Mouse (Mus musculus) heart, embryonic 13.5 days (tissue): ENCODE data around the gene Csrnp3. TPM values are rescaled to one million over a fixed set of nuclear protein-coding genes. Genes with fewer than 3 reads are reported as not detected.
"Not testable (repeated sequence)": the region's sequence is repeated elsewhere in the genome, so short reads cannot be mapped to it uniquely, and the experiment has no call there.

Experiments used
- ATAC-seq: fragments of 200-750 bp; cut with Nextera tagmentation; 2 replicates; pipeline ENCODE4 v1.8.0; 2017; ENCODE audit warnings: moderate TSS enrichment; ENCODE audit not compliant: insufficient number of reproducible peaks, low FRiP score, low TSS enrichment; ENCODE audit errors: extremely low read depth
- H3K27ac ChIP-seq: fragments of 300-500 bp; sonication (generic); replicated peaks from 2 replicates; pipeline ENCODE4 v1.5.1; 2015; ENCODE audit warnings: moderate library complexity, mild to moderate bottlenecking, inconsistent platforms
- H3K27me3 ChIP-seq: fragments of 300-500 bp; sonication (generic); replicated peaks from 2 replicates; pipeline ENCODE4 v1.6.1; 2015; ENCODE audit warnings: mild to moderate bottlenecking, inconsistent platforms
- H3K36me3 ChIP-seq: fragments of 300-500 bp; sonication (generic); 2 replicates; pipeline ENCODE4 v1.6.1; 2015; ENCODE audit warnings: mild to moderate bottlenecking, inconsistent platforms
- H3K4me1 ChIP-seq: fragments of 300-500 bp; sonication (generic); 2 replicates; pipeline ENCODE4 v1.6.1; 2015; ENCODE audit warnings: inconsistent platforms
- H3K4me2 ChIP-seq: fragments of 300-500 bp; sonication (generic); 2 replicates; pipeline ENCODE4 v1.6.1; 2015; ENCODE audit warnings: inconsistent platforms, mild to moderate bottlenecking, moderate library complexity
- H3K4me3 ChIP-seq: fragments of 300-500 bp; sonication (generic); 2 replicates; pipeline ENCODE4 v1.5.1; 2015; ENCODE audit warnings: moderate library complexity, mild to moderate bottlenecking, inconsistent platforms
- H3K9ac ChIP-seq: fragments of 300-500 bp; sonication (generic); 2 replicates; pipeline ENCODE4 v1.6.1; 2015; ENCODE audit warnings: inconsistent platforms, mild to moderate bottlenecking, moderate library complexity
- H3K9me3 ChIP-seq: fragments of 300-500 bp; sonication (generic); 2 replicates; pipeline ENCODE4 v1.6.1; 2016; ENCODE audit warnings: inconsistent platforms
- WGBS: fragments of 180-500 bp; shearing (Covaris S2); methylation state at CpG from one replicate; pipeline ENCODE4 v1.1.7; 2015; ENCODE audit warnings: mixed read lengths; 5-methylcytosine and 5-hydroxymethylcytosine counted together
- polyA plus RNA-seq: library from polyadenylated mRNA; unstranded; fragments of >200 nt; fragmentation: Nextera tagmentation; extraction: Ambion mirVana; gene quantifications from 2 replicates; pipeline ENCODE4 v1.2.1, GENCODE M21; 2015

The Csrnp3 gene
- polyA plus RNA-seq, 1 experiment from 2014 or later = 0.37 TPM

DNA sequence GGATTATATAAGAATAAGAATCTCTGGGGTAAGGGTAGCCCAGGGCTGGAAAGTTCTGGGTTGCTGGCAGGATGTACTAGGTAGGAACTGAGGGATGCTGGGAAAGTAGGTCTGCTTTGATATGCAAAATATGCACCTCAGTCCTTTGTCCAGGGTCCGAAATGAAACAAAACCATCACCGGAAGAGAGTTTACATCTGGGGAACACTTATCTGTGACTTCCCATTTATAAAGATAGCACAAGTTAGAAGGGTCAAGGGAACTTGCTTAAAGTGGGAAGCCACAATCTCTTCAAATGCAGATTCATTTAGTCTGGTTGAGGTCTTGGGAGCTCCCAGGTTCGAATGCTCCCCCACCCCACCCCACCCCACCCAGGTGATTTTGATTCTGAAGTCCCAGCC lies 4.0 kb upstream of the Csrnp3 start:
- no peak for ATAC-seq
- peaks cover 8% of the 10 kb centered on the region for H3K4me1 ChIP-seq
- H3K27ac ChIP-seq = no peak overlapping the region
- H3K4me3 ChIP-seq = no peak overlapping the region
- no peak overlapping the region for H3K4me2 ChIP-seq
- no peak overlapping the region for H3K9ac ChIP-seq
- 49% methylated on average over 3 of the region's 3 CpGs for WGBS
- H3K36me3 ChIP-seq = no peaks in the 10 kb centered on the region
- no peaks in the 10 kb centered on the region for H3K27me3 ChIP-seq
- H3K9me3 ChIP-seq = no peaks in the 10 kb centered on the region

DNA sequence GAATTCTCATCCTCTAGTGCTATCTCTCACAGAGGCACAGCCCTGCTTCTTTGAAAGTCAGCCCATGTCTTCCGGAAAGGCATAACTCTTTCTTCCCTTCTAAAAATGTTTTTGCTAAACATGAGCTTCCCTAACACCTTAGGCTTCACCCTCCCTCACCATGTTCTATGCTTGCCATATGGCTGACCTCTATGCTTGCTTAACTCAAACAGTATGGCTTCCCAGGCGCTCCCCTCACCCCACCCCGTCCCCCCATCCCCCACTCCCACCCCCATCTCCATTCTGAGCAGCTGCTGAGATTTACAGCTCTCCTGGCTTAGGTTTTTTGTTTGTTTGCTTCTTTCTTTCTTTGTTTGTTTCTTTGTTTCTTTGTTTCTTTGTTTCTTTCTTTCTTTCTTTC lies 3.2 kb upstream of the Csrnp3 start:
- Histone ChIP-seq H3K27ac (no peak overlapping the region), H3K36me3 (no peaks in the 10 kb centered on the region), H3K27me3 (no peaks in the 10 kb centered on the region), H3K9ac (no peak overlapping the region), H3K4me2 (no peak overlapping the region), H3K9me3 (no peaks in the 10 kb centered on the region), H3K4me1 (peaks cover 8% of the 10 kb centered on the region), H3K4me3 (no peak overlapping the region)
- no peak for ATAC-seq
- 30% methylated on average over 3 of the region's 3 CpGs for WGBS

DNA sequence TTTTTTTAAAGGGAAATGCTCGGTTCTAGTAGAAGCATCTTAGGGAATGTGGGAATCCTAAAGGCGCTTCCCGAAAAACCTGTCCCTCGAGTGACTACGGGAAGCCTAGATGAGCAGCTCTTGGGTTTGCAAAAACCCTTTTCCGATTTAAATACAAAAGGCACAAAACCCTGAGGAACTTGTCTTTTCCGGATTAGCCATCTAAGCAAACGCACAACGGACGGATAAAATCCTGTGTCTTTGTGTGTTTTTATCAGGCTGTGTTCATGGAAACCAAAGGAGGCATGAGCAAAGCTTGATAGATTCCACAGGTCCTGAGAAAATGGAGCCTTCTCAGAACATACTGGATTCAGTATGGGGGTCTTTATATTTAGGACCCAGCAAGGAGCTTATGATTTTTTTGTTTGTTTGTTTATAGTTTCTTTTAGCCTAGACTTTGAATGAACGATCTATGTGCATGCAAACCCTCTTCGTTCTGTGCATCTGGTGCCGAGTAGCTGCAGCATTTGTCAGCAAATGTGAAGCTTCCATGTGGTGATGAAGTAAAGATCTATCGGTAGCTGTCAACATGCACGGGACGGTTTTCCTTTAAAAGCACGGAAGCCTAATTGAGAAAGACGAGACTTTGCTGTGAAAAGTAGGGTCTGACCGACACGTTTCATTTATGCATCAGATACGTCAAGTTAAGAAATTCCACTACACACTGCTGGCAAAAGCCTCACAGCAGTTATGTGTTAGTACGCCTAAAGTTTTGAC lies 611 bp downstream of the Csrnp3 start:
- H3K27ac ChIP-seq = no peak overlapping the region
- peak overlapping the region; percentile 63 for H3K9ac ChIP-seq
- peak overlapping the region; percentile 54 for H3K4me3 ChIP-seq
- peak overlapping the region; percentile 81 for H3K4me2 ChIP-seq
- ATAC-seq = no peak
- H3K4me1 ChIP-seq = peaks cover 8% of the 10 kb centered on the region
- WGBS = 1% methylated on average over 22 of the region's 22 CpGs
- no peaks in the 10 kb centered on the region for H3K36me3 ChIP-seq
- no peaks in the 10 kb centered on the region for H3K9me3 ChIP-seq
- H3K27me3 ChIP-seq = no peaks in the 10 kb centered on the region

DNA sequence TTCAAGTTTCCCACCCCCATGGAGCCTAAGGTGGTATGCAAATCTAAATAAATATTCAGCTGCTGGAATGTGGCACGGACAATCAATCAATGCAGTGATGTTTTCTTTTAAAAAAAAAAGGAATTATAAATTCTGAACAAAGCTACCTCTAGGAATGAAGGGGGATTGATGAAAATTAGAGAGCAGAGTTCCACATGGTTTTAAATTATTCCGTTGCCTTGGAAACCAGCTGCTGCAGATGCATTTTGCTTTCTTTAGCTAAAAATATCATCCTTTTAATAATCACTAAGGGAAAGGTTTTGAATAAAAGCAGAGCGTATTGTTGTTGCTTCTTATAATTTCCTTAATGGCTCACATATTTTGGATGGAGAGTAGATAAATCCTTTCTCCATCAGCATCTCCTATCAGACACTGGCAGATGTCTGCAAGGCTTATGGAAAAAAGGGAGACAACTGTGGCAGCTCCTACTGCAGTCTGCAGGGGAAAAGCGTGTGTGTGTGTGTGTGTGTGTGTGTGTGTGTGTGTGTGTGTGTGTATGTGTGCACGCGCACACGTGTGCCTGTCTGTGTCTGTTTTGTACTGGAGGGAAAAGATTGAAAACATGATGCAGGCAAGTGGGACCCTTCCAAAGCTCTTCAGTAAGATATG lies 2.0 kb downstream of the Csrnp3 start:
- Histone ChIP-seq H3K27ac (no peak overlapping the region), H3K36me3 (no peaks in the 10 kb centered on the region), H3K9me3 (no peaks in the 10 kb centered on the region), H3K9ac (no peak overlapping the region), H3K4me1 (peaks cover 8% of the 10 kb centered on the region), H3K4me3 (no peak overlapping the region), H3K4me2 (no peak overlapping the region), H3K27me3 (no peaks in the 10 kb centered on the region)
- WGBS = 45% methylated on average over 7 of the region's 7 CpGs
- no peak for ATAC-seq

DNA sequence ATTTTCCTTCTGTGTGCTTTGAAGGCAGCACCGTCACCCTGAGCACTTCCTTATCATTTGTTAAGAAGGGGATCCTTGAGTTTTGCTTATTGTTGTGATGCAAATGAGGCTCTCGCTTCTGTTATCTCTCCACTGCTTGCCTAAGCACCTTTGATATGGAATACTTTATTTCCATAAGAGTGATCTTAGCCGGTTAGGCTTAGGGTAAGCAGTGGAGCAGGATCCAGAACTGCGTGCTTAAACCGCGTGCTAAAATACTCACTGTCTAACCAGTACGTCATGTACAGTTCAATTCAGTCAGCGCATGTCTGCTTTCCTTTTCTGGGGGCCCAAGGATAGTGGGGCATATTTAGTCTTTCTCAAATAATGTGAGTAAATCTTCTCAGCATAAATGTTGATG lies 3.1 kb downstream of the Csrnp3 start:
- peaks cover 8% of the 10 kb centered on the region for H3K4me1 ChIP-seq
- H3K9ac ChIP-seq = no peak overlapping the region
- H3K36me3 ChIP-seq = no peaks in the 10 kb centered on the region
- H3K27me3 ChIP-seq = no peaks in the 10 kb centered on the region
- H3K27ac ChIP-seq = no peak overlapping the region
- no peaks in the 10 kb centered on the region for H3K9me3 ChIP-seq
- peak overlapping the region; percentile 1; the same call in 1 of the 2 replicates for H3K4me2 ChIP-seq
- 37% methylated on average over 8 of the region's 8 CpGs for WGBS
- H3K4me3 ChIP-seq = no peak overlapping the region
- no peak for ATAC-seq

DNA sequence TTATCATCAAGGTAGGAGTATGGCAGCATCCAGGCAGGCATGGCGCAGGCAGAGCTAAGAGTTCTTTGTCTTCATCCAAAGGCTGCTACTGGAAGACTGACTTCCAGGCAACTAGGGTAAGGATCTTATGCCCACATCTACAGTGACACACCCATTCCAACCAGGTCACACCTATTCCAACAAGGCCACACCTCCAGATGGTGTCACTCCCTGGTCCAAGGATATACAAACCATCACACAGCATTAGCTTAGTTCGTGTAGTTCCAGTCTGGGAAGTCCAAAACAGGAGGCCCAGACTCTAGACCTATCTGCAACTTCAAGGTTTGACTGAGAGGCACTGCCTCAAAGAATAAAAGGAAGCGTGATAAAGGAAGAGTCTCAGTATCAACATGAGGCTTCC lies 4.7 kb downstream of the Csrnp3 start:
- H3K4me2 ChIP-seq, H3K36me3 ChIP-seq, H3K4me3 ChIP-seq, H3K4me1 ChIP-seq, H3K27me3 ChIP-seq, H3K9ac ChIP-seq, H3K27ac ChIP-seq, H3K9me3 ChIP-seq, ATAC-seq: not testable (repeated sequence)
- WGBS = 85% methylated on average over 3 of the region's 3 CpGs

GRCm38 (mm10) chr2:65856791-65857190 lies 11.2 kb downstream of the Csrnp3 start:
- Histone ChIP-seq H3K27ac (no peak overlapping the region), H3K4me1 (no peaks in the 10 kb centered on the region; the same call in 1 of the 2 replicates), H3K27me3 (no peaks in the 10 kb centered on the region), H3K4me3 (no peak overlapping the region), H3K9ac (no peak overlapping the region), H3K4me2 (no peak overlapping the region), H3K9me3 (no peaks in the 10 kb centered on the region), H3K36me3 (no peaks in the 10 kb centered on the region)
- WGBS = 82% methylated on average over 5 of the region's 5 CpGs
- ATAC-seq = no peak

DNA sequence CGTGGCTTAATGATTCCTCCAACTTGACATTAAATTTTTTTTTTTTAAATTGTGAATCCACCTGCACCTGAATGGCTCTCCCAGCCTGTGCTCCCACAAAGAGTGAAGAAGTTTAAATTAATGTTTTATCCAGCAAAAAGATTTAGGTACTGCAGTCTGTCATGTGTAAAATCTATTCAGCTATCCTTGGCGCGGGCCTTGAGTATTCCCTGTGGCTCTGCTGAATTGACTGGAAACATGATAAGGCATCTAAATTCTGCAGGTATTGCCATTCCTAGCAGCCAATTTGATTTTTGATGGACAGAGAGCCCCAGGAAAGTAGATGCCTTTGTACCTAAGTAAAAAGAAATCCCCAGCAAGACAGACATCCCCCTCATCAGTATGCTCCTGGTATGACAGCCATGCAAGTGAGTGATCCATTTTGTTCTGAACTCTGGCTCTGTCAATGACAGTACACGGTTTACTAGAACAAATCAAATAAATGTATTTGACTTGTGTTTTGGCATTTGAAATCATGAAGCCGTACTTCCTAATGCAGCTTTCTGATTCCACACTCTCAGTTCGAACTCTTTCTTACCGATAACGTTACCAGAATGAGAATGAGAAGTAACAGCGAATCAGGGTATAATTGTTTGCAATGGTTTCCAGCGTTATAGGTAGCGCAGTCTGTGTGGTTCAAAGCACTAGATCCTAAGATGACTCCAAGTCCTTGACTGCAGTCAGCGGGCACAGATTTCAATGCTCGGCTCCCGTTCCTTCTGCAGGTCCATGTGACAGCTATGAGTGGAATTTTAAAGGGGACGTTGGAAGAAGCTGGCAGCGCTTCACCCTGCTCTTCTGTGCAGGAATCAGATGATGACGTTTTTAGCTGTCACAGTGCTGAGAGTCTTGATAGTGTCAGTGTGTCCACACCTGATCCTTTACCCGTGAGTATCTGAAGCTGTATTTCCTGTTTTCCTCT lies 14.5 kb downstream of the Csrnp3 start:
- H3K4me3 ChIP-seq = no peak overlapping the region
- H3K36me3 ChIP-seq = no peaks in the 10 kb centered on the region
- peak overlapping the region; percentile 55 for H3K4me2 ChIP-seq
- no peak overlapping the region for H3K27ac ChIP-seq
- H3K4me1 ChIP-seq = no peaks in the 10 kb centered on the region; the same call in 1 of the 2 replicates
- no peak for ATAC-seq
- no peaks in the 10 kb centered on the region for H3K9me3 ChIP-seq
- 61% methylated on average over 18 of the region's 18 CpGs for WGBS
- no peaks in the 10 kb centered on the region for H3K27me3 ChIP-seq
- H3K9ac ChIP-seq = no peak overlapping the region

GRCm38 (mm10) chr2:65864778-65865339 lies 19.3 kb downstream of the Csrnp3 start:
- no peak overlapping the region for H3K9ac ChIP-seq
- 77% methylated on average over 12 of the region's 12 CpGs for WGBS
- H3K36me3 ChIP-seq = no peaks in the 10 kb centered on the region
- H3K27me3 ChIP-seq = no peaks in the 10 kb centered on the region
- H3K9me3 ChIP-seq = no peaks in the 10 kb centered on the region
- H3K4me3 ChIP-seq = no peak overlapping the region
- ATAC-seq = no peak
- H3K4me1 ChIP-seq = no peaks in the 10 kb centered on the region; the same call in 1 of the 2 replicates
- no peak overlapping the region for H3K4me2 ChIP-seq
- no peak overlapping the region for H3K27ac ChIP-seq

DNA sequence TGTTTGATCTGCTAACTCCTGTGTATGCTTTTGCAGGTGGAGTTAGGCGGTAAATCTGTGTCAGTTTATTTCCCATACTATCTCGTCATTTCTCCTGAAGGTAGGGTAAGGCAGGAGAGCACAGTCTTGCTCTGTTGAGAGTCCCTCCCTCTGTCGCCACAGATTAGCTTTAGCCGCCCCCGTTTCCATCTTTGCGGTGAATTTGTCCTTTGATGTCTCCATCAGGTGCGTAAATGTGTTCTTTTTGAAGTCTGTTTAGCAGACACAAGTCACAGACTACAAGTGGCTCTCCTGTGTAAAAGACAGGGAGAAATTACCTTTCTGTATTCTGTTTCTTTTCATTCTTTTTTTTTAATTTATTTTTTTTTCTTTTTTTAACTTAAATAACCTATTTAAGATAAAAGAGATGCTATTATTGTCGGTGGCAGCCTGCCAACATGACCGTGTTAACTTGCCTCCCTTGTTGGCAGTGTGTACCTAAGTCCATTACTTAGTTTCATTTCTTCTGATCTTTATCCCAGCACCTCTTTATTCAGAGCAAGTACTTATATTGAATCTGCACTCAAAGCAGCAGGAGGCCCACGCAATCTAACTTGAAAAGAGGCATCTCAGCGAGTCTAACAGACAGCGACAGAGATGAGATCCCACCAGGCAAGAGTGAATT lies 25.5 kb downstream of the Csrnp3 start:
- H3K4me1 ChIP-seq = no peaks in the 10 kb centered on the region
- ATAC-seq = no peak
- WGBS = 64% methylated on average over 12 of the region's 12 CpGs

More for the DNA sequence above, 25.5 kb downstream of the Csrnp3 start:
- no peaks in the 10 kb centered on the region for H3K9me3 ChIP-seq
- no peaks in the 10 kb centered on the region for H3K27me3 ChIP-seq
- no peak overlapping the region for H3K4me3 ChIP-seq
- H3K36me3 ChIP-seq = no peaks in the 10 kb centered on the region
- H3K27ac ChIP-seq = no peak overlapping the region
- H3K9ac ChIP-seq = no peak overlapping the region
- H3K4me2 ChIP-seq = no peak overlapping the region
